Mouse (Mus musculus) liver, embryonic 15.5 days (tissue): ENCODE results near the gene Uvrag. TPM values are rescaled to one million over a fixed set of nuclear protein-coding genes. Genes with fewer than 3 reads are reported as not detected.

Experiments used
- ATAC-seq: fragments of 200-750 bp; cut with Nextera tagmentation; 2 replicates; pipeline ENCODE4 v1.8.0; 2017; ENCODE audit warnings: moderate number of reproducible peaks, mild to moderate bottlenecking, moderate library complexity; ENCODE audit not compliant: insufficient read depth
- H3K27ac ChIP-seq: fragments of 300-500 bp; sonication (generic); replicated peaks from 2 replicates; pipeline ENCODE4 v1.5.1; 2015; ENCODE audit warnings: mild to moderate bottlenecking, inconsistent platforms
- H3K27me3 ChIP-seq: fragments of 300-500 bp; sonication (generic); 2 replicates; pipeline ENCODE4 v1.6.1; 2015; ENCODE audit warnings: mild to moderate bottlenecking, inconsistent platforms
- H3K36me3 ChIP-seq: fragments of 300-500 bp; sonication (generic); replicated peaks from 2 replicates; pipeline ENCODE4 v1.6.1; 2015; ENCODE audit warnings: moderate library complexity, mild to moderate bottlenecking, inconsistent platforms
- H3K4me1 ChIP-seq: fragments of 300-500 bp; sonication (generic); replicated peaks from 2 replicates; pipeline ENCODE4 v1.6.1; 2015; ENCODE audit warnings: inconsistent platforms
- H3K4me2 ChIP-seq: fragments of 300-500 bp; sonication (generic); 2 replicates; pipeline ENCODE4 v1.6.1; 2015; ENCODE audit warnings: moderate library complexity, mild to moderate bottlenecking, inconsistent platforms
- H3K4me3 ChIP-seq: fragments of 300-500 bp; sonication (generic); replicated peaks from 2 replicates; pipeline ENCODE4 v1.5.1; 2015; ENCODE audit warnings: mild to moderate bottlenecking, inconsistent platforms
- H3K9ac ChIP-seq: fragments of 300-500 bp; sonication (generic); 2 replicates; pipeline ENCODE4 v1.6.1; 2015; ENCODE audit warnings: moderate library complexity, mild to moderate bottlenecking, inconsistent platforms
- H3K9me3 ChIP-seq: fragments of 300-500 bp; sonication (generic); replicated peaks from 2 replicates; pipeline ENCODE4 v1.6.1; 2016; ENCODE audit warnings: inconsistent platforms
- WGBS: fragments of 180-500 bp; shearing (Covaris S2); methylation state at CpG from one replicate; pipeline ENCODE4 v1.1.7; 2015; ENCODE audit warnings: mixed read lengths; ENCODE audit not compliant: insufficient replicate concordance; 5-methylcytosine and 5-hydroxymethylcytosine counted together
- polyA plus RNA-seq: library from polyadenylated mRNA; unstranded; fragments of >200 nt; fragmentation: Nextera tagmentation; extraction: Ambion mirVana; gene quantifications from 2 replicates; pipeline ENCODE4 v1.2.1, GENCODE M21; 2015

The Uvrag gene
- polyA plus RNA-seq, 1 experiment from 2014 or later = 8.3 TPM

- no peaks in the 10 kb centered on the region for H3K9me3 ChIP-seq
- H3K4me1 ChIP-seq = peaks cover 7% of the 10 kb centered on the region
- H3K36me3 ChIP-seq = peaks cover 20% of the 10 kb centered on the region; the same call in 1 of the 2 replicates
- no peak overlapping the region for H3K9ac ChIP-seq
- no peak for ATAC-seq
- H3K27ac ChIP-seq = no peak overlapping the region
- 62% methylated on average over 5 of the region's 5 CpGs for WGBS
- H3K4me2 ChIP-seq = no peak overlapping the region
- H3K4me3 ChIP-seq = no peak overlapping the region
- H3K27me3 ChIP-seq = no peaks in the 10 kb centered on the region
Observed at GRCm38 (mm10) chr7:98888810-98889209, 252.1 kb downstream of the Uvrag start.

- Histone ChIP-seq H3K27ac (no peak overlapping the region), H3K9me3 (no peaks in the 10 kb centered on the region), H3K4me3 (no peak overlapping the region), H3K9ac (no peak overlapping the region), H3K4me1 (peaks cover 5% of the 10 kb centered on the region; the same call in 1 of the 2 replicates), H3K36me3 (peaks cover 20% of the 10 kb centered on the region; the same call in 1 of the 2 replicates), H3K4me2 (no peak overlapping the region), H3K27me3 (no peaks in the 10 kb centered on the region)
- ATAC-seq = no peak
- WGBS = 82% methylated on average over 22 of the region's 22 CpGs
Observed at GRCm38 (mm10) chr7:98887811-98888261, 253.1 kb downstream of the Uvrag start.

- H3K27ac ChIP-seq = no peak overlapping the region
- H3K4me2 ChIP-seq = no peak overlapping the region
- ATAC-seq = no peak
- no peak overlapping the region for H3K4me3 ChIP-seq
- H3K4me1 ChIP-seq = no peaks in the 10 kb centered on the region
- H3K27me3 ChIP-seq = no peaks in the 10 kb centered on the region
- WGBS = 55% methylated on average over 4 of the region's 4 CpGs
- 0 out of 2 replicates have a peak, but pooled peaks cover 8% of the 10 kb centered on the region for H3K36me3 ChIP-seq
- H3K9ac ChIP-seq = no peak overlapping the region
- H3K9me3 ChIP-seq = no peaks in the 10 kb centered on the region
Observed at GRCm38 (mm10) chr7:98881887-98882286, 259.1 kb downstream of the Uvrag start.

GRCm38 (mm10) chr7:98879176-98879575 lies 261.8 kb downstream of the Uvrag start:
- no peaks in the 10 kb centered on the region for H3K4me1 ChIP-seq
- WGBS = 61% methylated on average over 2 of the region's 2 CpGs
- H3K9me3 ChIP-seq = no peaks in the 10 kb centered on the region
- H3K27ac ChIP-seq = no peak overlapping the region
- ATAC-seq = no peak
- no peaks in the 10 kb centered on the region for H3K27me3 ChIP-seq
- H3K9ac ChIP-seq = no peak overlapping the region
- no peaks in the 10 kb centered on the region for H3K36me3 ChIP-seq
- H3K4me2 ChIP-seq = no peak overlapping the region
- no peak overlapping the region for H3K4me3 ChIP-seq

- H3K4me3 ChIP-seq = no peak overlapping the region
- H3K4me1 ChIP-seq = no peaks in the 10 kb centered on the region
- H3K27ac ChIP-seq = no peak overlapping the region
- no peak overlapping the region for H3K4me2 ChIP-seq
- H3K9ac ChIP-seq = no peak overlapping the region
- H3K9me3 ChIP-seq = no peaks in the 10 kb centered on the region
- 50% methylated on average over 13 of the region's 13 CpGs for WGBS
- H3K27me3 ChIP-seq = no peaks in the 10 kb centered on the region; the same call in 1 of the 2 replicates
- no peak for ATAC-seq
- H3K36me3 ChIP-seq = no peaks in the 10 kb centered on the region
Observed at GRCm38 (mm10) chr7:98876119-98876518, 264.8 kb downstream of the Uvrag start.

GRCm38 (mm10) chr7:98875390-98875990 lies 265.5 kb downstream of the Uvrag start:
- Histone ChIP-seq H3K9ac (no peak overlapping the region), H3K4me3 (no peak overlapping the region), H3K27me3 (no peaks in the 10 kb centered on the region; the same call in 1 of the 2 replicates), H3K36me3 (no peaks in the 10 kb centered on the region), H3K4me2 (no peak overlapping the region), H3K4me1 (no peaks in the 10 kb centered on the region), H3K27ac (no peak overlapping the region), H3K9me3 (no peaks in the 10 kb centered on the region)
- ATAC-seq = no peak
- whole genome bisulfite sequencing = 46% methylated on average over 13 of the region's 13 CpGs

GRCm38 (mm10) chr7:98874411-98874951 lies 266.5 kb downstream of the Uvrag start:
- H3K27ac ChIP-seq = no peak overlapping the region
- H3K4me3 ChIP-seq = no peak overlapping the region
- no peak overlapping the region for H3K9ac ChIP-seq
- no peaks in the 10 kb centered on the region for H3K9me3 ChIP-seq
- WGBS = 54% methylated on average over 6 of the region's 6 CpGs
- H3K36me3 ChIP-seq = no peaks in the 10 kb centered on the region
- H3K4me2 ChIP-seq = no peak overlapping the region
- ATAC-seq = peak; percentile 40; the same call in 1 of the 2 replicates
- H3K4me1 ChIP-seq = no peaks in the 10 kb centered on the region
- no peaks in the 10 kb centered on the region; the same call in 1 of the 2 replicates for H3K27me3 ChIP-seq

GRCm38 (mm10) chr7:98873316-98873715 lies 267.6 kb downstream of the Uvrag start:
- no peaks in the 10 kb centered on the region for H3K4me1 ChIP-seq
- 78% methylated on average over 12 of the region's 12 CpGs for WGBS
- no peak for ATAC-seq
- H3K4me3 ChIP-seq = no peak overlapping the region
- no peaks in the 10 kb centered on the region for H3K9me3 ChIP-seq
- H3K27me3 ChIP-seq = no peaks in the 10 kb centered on the region; the same call in 1 of the 2 replicates
- no peak overlapping the region for H3K9ac ChIP-seq
- no peaks in the 10 kb centered on the region for H3K36me3 ChIP-seq
- H3K27ac ChIP-seq = no peak overlapping the region
- no peak overlapping the region for H3K4me2 ChIP-seq

- Histone ChIP-seq H3K9me3 (no peaks in the 10 kb centered on the region), H3K27ac (no peak overlapping the region), H3K4me3 (no peak overlapping the region), H3K4me2 (no peak overlapping the region), H3K9ac (no peak overlapping the region), H3K4me1 (no peaks in the 10 kb centered on the region), H3K27me3 (peaks cover 4% of the 10 kb centered on the region; the same call in 1 of the 2 replicates), H3K36me3 (no peaks in the 10 kb centered on the region)
- no peak for ATAC-seq
- 57% methylated on average over 12 of the region's 12 CpGs for WGBS
Observed at GRCm38 (mm10) chr7:98871882-98872281, 269.1 kb downstream of the Uvrag start.

GRCm38 (mm10) chr7:98870791-98871190 lies 270.1 kb downstream of the Uvrag start:
- H3K4me2 ChIP-seq = no peak overlapping the region
- 40% methylated on average over 12 of the region's 12 CpGs for WGBS
- H3K9ac ChIP-seq = no peak overlapping the region
- no peak overlapping the region for H3K27ac ChIP-seq
- ATAC-seq = no peak
- H3K9me3 ChIP-seq = no peaks in the 10 kb centered on the region
- H3K4me3 ChIP-seq = no peak overlapping the region
- H3K36me3 ChIP-seq = no peaks in the 10 kb centered on the region
- peaks cover 4% of the 10 kb centered on the region; the same call in 1 of the 2 replicates for H3K27me3 ChIP-seq
- H3K4me1 ChIP-seq = no peaks in the 10 kb centered on the region

GRCm38 (mm10) chr7:98869070-98869469 lies 271.9 kb downstream of the Uvrag start:
- WGBS = 39% methylated on average over 3 of the region's 3 CpGs
- Histone ChIP-seq H3K4me2 (no peak overlapping the region), H3K4me3 (no peak overlapping the region), H3K9ac (no peak overlapping the region), H3K27ac (no peak overlapping the region), H3K4me1 (no peaks in the 10 kb centered on the region), H3K9me3 (no peaks in the 10 kb centered on the region), H3K27me3 (peaks cover 4% of the 10 kb centered on the region; the same call in 1 of the 2 replicates), H3K36me3 (no peaks in the 10 kb centered on the region)
- no peak for ATAC-seq
